Mouse (Mus musculus) cortical plate, adult 2 months (tissue): ENCODE measurements around the gene Ptbp1.

Source experiments
- CTCF ChIP-seq: fragments of 200-500 bp; IDR thresholded peaks from 2 replicates; pipeline ENCODE4 v1.5.1; 2011; ENCODE audit warnings: mild to moderate bottlenecking, control low read depth, low read length; ENCODE audit not compliant: insufficient read depth; ENCODE audit errors: extremely low read depth
- POLR2A ChIP-seq: fragments of 200-500 bp; IDR thresholded peaks from 2 replicates; pipeline ENCODE4 v1.6.1; 2011; ENCODE audit warnings: mild to moderate bottlenecking, low read length, control low read depth; ENCODE audit not compliant: insufficient read depth; ENCODE audit errors: extremely low read depth

DNA sequence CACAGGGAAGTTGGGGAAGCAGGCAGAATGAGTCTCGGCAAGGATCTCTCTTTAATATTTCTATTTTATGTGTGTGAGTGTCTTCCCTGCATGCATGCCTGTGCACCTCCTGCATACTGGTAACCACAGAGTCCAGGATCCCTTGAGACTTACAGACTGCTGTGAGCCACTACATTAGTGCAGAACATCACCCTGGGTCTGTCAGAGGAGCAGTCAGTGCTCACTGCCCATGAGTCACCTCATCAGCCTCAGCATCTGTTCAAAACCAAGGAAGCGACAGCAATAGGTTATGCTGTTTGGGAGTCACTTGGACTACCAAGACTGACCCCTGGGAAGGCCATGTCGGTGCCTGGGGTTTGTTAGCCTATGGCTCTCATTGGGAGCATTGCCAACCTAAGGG is 11.9 kb upstream of the Ptbp1 start:
- TF ChIP-seq CTCF, result no peak
- no peak for TF ChIP-seq POLR2A
